In genomic region chr5:86172449-86173161, GRCm38 (mm10) we compare ENCODE assay signal across 8 mouse cellular contexts. TPM values are rescaled to one million over a fixed set of nuclear protein-coding genes. Genes with fewer than 3 reads are reported as not detected.
DNase-seq lines count a peak whose midpoint lies in the region; ATAC-seq lines count a peak whose summit lies in the region.

TSS of gene Uba6 (minus strand) at chr5:86172803.

- peak; percentile 99 for DNase-seq in adipocyte (ENCODE audit: low spot score)
- DNase-seq in embryo, embryonic 10 days (ENCODE audit: low spot score), result peak; percentile 99
- DNase-seq in gastrocnemius, postnatal 10 days, result peak; percentile 98
- DNase-seq in induced T-regulatory cell, adult 2 months (ENCODE audit: low read depth), result peak; percentile 100
- DNase-seq in left cerebral cortex, adult 9 months (ENCODE audit: low spot score in 2 of 2), result peak; percentile 96 to 98
- DNase-seq in right cerebral cortex, postnatal 14 days, result peak; percentile 98
- peak; percentile 97 to 100 for DNase-seq in urinary bladder, postnatal 36 days (ENCODE audit: low spot score in 2 of 2)

- ATAC-seq in megakaryocyte progenitor cell, adult 5-6 weeks (replicated peaks; ENCODE audit: poor library complexity), result peak; percentile 95

RNA-seq across cellular contexts. Expression of gene Uba6, which starts in this region (rescaled TPM):
- 1 to 10 TPM; 4.8 to 6.4 TPM for total RNA-seq in gastrocnemius, postnatal 10 days (2021)
- 25.9 and 31.5 TPM in 2 replicates for total RNA-seq in megakaryocyte progenitor cell, adult 5-6 weeks (2015)
- 16.2 and 21.2 TPM in 2 replicates for total RNA-seq in megakaryocyte progenitor cell, adult 5-6 weeks (2017)

Comparison
In these comparisons a context has a peak if more than half of its experiments do, and no peak if none do; other contexts are left out.
1. Peak in every context shown above with its lines: DNase-seq and ATAC-seq.